Mouse (Mus musculus) embryonic fibroblast, embryonic 13.5 days (primary cell): ENCODE measurements at regions not wholly inside any gene's neighbourhood (a gene's known extent, or its start where the extent isn't known, plus 50 kb on each side); places are given as distances from the start of the nearest gene placed in this dataset.

Source experiments
- CTCF ChIP-seq: IDR thresholded peaks from 2 replicates; pipeline ENCODE4 v1.5.1; 2011; ENCODE audit warnings: mild to moderate bottlenecking, control low read depth, low read length, moderate library complexity, borderline replicate concordance; ENCODE audit not compliant: insufficient read depth
- POLR2A ChIP-seq: IDR thresholded peaks from 2 replicates; pipeline ENCODE4 v1.6.1; 2011; ENCODE audit warnings: low read depth, mild to moderate bottlenecking, control low read depth, low read length, moderate library complexity

DNA sequence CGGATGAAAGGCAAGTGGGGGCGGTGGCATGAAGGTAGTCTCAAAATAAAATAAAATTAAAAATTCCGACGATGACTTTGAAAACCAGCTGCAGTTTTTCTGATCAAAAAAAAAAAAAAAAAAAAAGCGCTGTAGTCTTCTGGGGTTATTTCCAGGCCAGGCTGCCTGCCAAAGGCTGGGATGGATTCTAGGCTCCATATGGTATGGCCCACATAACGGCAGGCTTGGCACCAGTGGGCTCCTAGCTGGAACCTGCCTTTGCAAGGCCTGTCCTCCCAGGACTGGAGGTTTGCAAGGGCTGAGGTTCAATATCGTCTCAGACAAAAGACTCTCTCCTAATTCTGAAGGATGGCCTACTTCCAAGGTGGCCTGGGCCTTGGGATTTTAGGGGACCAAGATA is 280.6 kb upstream of the Tbx3 start:
- no peak for TF ChIP-seq CTCF
- TF ChIP-seq POLR2A = no peak
